Mouse (Mus musculus) cerebellum, postnatal 14 days (tissue): Measurements from ENCODE around the gene Rpa3.
A peak's percentile ranks its signal among the peaks of the same experiment; 100 is the strongest.

ENCODE experiments used
- DNase-seq, 2 experiments: peaks; one replicate each; pipeline ENCODE4 v3.0.0; 2021; ENCODE audit warnings: mixed read lengths in 2 of 2

Gene Rpa3

DNA sequence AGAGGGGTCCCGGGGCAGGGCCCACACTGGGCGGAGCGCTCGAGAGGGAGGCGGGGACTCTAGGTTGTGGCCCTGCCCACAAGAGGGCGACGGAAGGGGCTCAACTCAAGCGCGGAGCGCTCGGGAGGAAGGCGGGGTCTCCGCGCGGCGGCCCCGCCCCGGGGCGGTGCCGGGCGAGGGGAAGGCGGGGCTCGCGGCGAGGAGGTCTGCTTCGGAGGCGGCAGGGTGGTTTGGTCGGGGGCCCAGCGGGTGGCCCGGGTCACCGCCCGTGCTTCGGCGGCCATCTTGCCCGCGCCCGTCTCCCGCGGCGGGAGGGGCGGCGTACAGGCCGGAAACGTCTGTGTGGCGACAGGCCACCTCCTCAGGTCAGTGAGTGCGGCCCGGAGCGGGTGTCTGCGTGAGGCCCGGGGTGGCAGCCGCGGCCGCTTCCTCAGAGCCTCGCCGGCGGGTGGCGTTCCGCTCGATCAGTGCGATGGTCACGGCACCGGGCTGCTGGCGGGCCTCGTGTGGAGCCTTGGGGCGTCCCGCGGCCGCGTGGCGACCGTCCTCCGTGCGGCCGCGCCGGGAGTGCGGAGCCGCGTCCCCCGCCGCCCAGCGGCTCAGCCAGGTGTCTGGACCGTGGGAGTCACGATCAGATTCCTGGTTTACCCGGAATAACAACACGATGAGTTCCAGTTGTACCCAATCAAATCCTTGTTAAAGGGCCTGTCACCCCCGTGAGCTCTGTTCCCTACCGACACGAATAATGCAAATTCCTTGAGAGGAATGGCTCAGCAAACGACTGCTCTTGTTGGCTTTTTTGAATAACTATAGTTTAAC lies 49.7 kb downstream of the Rpa3 start, which contains the start of gene Mios:
Gene Mios (plus strand): TSS at position 176 of the 819 bp plus-strand sequence.
- DNase-seq = peak; percentile 92 to 95
